Mouse (Mus musculus): ENCODE data around the gene Rbfox1.

- TF ChIP-seq POLR2A (IDR thresholded peaks at IDR 0.05; ENCODE audit: control insufficient read depth, extremely low read depth, insufficient read depth, low read length, poor library complexity) (no peak), CTCF (IDR thresholded peaks at IDR 0.05; ENCODE audit: borderline replicate concordance, control insufficient read depth, extremely low read depth, insufficient read depth, low read length, poor library complexity) (no peak)
Measured at GRCm38 (mm10) chr16:7146454-7146853, 1261.3 kb downstream of the Rbfox1 start.

Data from thymus, adult 2 months (tissue).